In the genomic region with DNA sequence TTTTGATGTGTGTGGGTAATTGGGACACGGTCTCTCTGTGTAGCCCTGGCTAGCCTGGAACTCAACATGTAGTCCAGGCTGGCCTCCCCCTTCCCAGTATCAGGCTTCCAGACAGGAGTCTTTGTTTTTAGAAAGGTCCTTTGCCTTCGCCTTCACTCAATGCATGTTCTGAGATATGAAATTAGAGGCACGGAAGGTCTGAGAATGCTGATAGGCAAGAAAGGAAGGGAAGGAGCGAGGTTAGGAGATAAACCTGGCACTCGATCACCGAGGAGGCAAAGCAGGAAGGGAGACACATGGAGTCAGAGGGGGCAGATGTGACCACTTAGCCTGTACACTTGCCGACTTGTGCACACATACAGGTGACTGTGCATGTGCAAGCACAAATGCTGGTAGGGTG, we compare ENCODE assay signal across 1 mouse cellular context.
A peak's percentile ranks its signal among the peaks of the same experiment; 100 is the strongest.
TF ChIP-seq lines count a peak whose summit lies in the region.

No protein-coding gene starts in this region.

TF ChIP-seq in MEL, 35 proteins besides CTCF, POLR2A, EP300 and RAD21:
- 0 out of 2 replicates have a peak, but pooled peaks have one; percentile 13 for TF ChIP-seq GATA1 (IDR thresholded peaks at IDR 0.05; ENCODE audit: low read depth, low read length)
- no peak for TF ChIP-seq ZC3H11A (IDR thresholded peaks at IDR 0.05; ENCODE audit: low read depth, low read length)
- no peak for TF ChIP-seq SMC3 (IDR thresholded peaks at IDR 0.05; ENCODE audit: low read depth, low read length)
- TF ChIP-seq CHD2 (IDR thresholded peaks at IDR 0.05; ENCODE audit: low read length), result no peak
- no peak for TF ChIP-seq ZNF384 (IDR thresholded peaks at IDR 0.05; ENCODE audit: low read depth, low read length)
- no peak for TF ChIP-seq CHD1 (IDR thresholded peaks at IDR 0.05; ENCODE audit: low read depth, low read length)
- no peak for TF ChIP-seq MAFK (IDR thresholded peaks at IDR 0.05; ENCODE audit: borderline replicate concordance, low read depth, low read length)
- no peak for TF ChIP-seq ELF1 (IDR thresholded peaks at IDR 0.05; ENCODE audit: low read depth, low read length)
- 0 out of 2 replicates have a peak, but pooled peaks have one; percentile 11 for TF ChIP-seq TCF12 (IDR thresholded peaks at IDR 0.05; ENCODE audit: low read depth, low read length)
- TF ChIP-seq MYB (IDR thresholded peaks at IDR 0.05; ENCODE audit: low read depth, low read length), result no peak
- TF ChIP-seq ZKSCAN1 (IDR thresholded peaks at IDR 0.05; ENCODE audit: low read depth, low read length), result no peak
- TF ChIP-seq MEF2A (IDR thresholded peaks at IDR 0.05; ENCODE audit: extremely low read depth, insufficient replicate concordance, low read depth, low read length, poor library complexity, severe bottlenecking), result no peak
- TF ChIP-seq NRF1 (IDR thresholded peaks at IDR 0.05; ENCODE audit: insufficient read depth, low read depth, low read length, poor library complexity, severe bottlenecking), result no peak
- no peak for TF ChIP-seq MAZ (IDR thresholded peaks at IDR 0.05; ENCODE audit: low read depth, low read length)
- TF ChIP-seq TAL1 (IDR thresholded peaks at IDR 0.05; ENCODE audit: low read length), result no peak
- no peak for TF ChIP-seq KAT2A (conservative IDR thresholded peaks at IDR 0.05; ENCODE audit: low read depth, low read length)
